ENCODE assay signal across 2 mouse cellular contexts in the genomic region with DNA sequence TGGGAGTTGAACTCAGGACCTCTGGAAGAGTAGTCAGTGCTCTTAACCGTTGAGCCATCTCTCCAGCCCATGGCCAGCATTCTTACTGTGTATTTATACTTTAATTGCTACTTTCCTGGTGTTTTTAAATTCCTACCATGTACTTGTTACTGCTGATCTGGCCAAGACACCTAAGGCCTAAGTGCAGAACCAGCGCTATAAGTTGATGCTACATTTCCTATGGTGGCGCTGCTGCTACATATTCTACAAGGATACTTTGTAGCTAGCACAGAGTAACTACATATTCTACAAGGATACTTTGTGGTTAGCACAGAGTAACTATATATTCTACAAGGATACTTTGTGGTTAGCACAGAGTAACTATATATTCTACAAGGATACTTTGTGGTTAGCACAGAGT. TPM values are rescaled to one million over a fixed set of nuclear protein-coding genes. Genes with fewer than 3 reads are reported as not detected.
"Had no signal": no experiment of that assay in that cellular context is flagged by ENCODE, and none has a peak within 500 bp of the region (broad histone marks: within the 10 kb centered on the region; RNA-seq: fewer than 3 reads in every experiment).

No protein-coding gene starts in this region.

RNA-seq across cellular contexts. Expression of a gene that starts 26.7 kb away (rescaled TPM):
- total RNA-seq: granulocyte monocyte progenitor cell, adult 5-6 weeks had no signal
- polyA plus RNA-seq: erythroblast, embryonic 14.5 days had no signal
